Mouse (Mus musculus): ENCODE results near the gene Prokr1. TPM values are rescaled to one million over a fixed set of nuclear protein-coding genes. Genes with fewer than 3 reads are reported as not detected.
A peak's percentile ranks its signal among the peaks of the same experiment; 100 is the strongest.

Gene Prokr1
- total and polyA plus RNA-seq, 2 experiments from 2014 or later = 0.11 to 1.7 TPM

DNA sequence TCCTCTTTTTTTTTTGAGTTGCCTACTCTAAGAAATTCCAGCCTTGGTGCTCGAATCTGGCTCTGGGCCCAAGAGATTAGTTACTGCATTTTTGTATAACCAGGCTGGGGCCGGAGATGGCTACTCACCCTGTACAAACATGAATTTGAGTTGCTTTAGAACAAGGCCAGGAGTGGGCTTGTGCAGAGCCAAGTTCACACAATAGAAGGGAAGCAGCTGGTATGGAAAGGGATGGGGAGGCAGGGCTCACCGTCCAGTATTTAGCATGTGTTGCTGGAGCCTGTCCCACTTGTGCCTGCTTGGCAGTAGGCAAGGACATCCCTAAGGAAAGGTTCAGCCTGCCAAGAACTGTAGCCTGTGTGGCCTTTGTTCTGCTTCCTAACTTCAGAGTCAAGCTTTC is 30.7 kb upstream of the Prokr1 start:
- ATAC-seq (ENCODE audit: insufficient read depth, low read depth) (peak; percentile 82), DNase-seq (ENCODE audit: low spot score) (peak; percentile 79)
- 21% methylated on average over 3 of the region's 3 CpGs for WGBS
- H3K4me2 ChIP-seq (ENCODE audit: low read depth, low read length) = no peak overlapping the region
- TF ChIP-seq CTCF (IDR thresholded peaks at IDR 0.05; ENCODE audit: low read depth) = no peak
- TF ChIP-seq EP300 (IDR thresholded peaks at IDR 0.05; ENCODE audit: low read depth) = no peak
- H3K4me3 ChIP-seq (ENCODE audit: low read depth, low read length) = no peak overlapping the region
- no peak overlapping the region for H3K9ac ChIP-seq (replicated peaks; ENCODE audit: low read depth, low read length)
- H3K27ac ChIP-seq (ENCODE audit: low read depth) = peak overlapping the region; percentile 1; the same call in 1 of the 2 replicates
- H3K27me3 ChIP-seq (ENCODE audit: control insufficient read depth, insufficient read depth, low read length) = no peaks in the 10 kb centered on the region
- H3K9me3 ChIP-seq (replicated peaks; ENCODE audit: control insufficient read depth, low read length) = no peaks in the 10 kb centered on the region
- H3K36me3 ChIP-seq (replicated peaks; ENCODE audit: control insufficient read depth, insufficient read depth, low read length) = no peaks in the 10 kb centered on the region
- H3K4me1 ChIP-seq (ENCODE audit: control insufficient read depth, insufficient read depth) = no peaks in the 10 kb centered on the region

DNA sequence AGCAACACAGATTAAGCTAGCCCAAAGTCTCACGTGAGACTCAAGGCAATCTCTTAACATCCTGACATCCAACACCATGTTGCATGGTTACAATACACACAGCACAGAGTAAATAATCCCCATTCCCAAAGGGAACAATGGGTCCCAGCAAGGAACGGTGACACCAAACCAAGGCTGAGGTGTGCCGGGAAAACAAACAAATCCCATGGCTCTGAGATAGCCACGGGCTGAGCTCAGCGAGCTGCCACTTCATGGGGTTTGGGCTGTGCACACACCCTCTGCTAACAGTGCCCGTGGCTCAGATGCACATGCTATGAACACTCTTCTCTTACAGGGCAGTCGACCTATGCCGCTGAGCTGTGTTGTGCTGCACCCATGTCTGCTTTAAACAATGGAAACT is 27.5 kb upstream of the Prokr1 start:
- ATAC-seq (ENCODE audit: insufficient read depth, low read depth) (no peak), DNase-seq (ENCODE audit: low spot score) (no peak)
- no peaks in the 10 kb centered on the region for H3K9me3 ChIP-seq (replicated peaks; ENCODE audit: control insufficient read depth, low read length)
- no peak for TF ChIP-seq CTCF (IDR thresholded peaks at IDR 0.05; ENCODE audit: low read depth)
- TF ChIP-seq EP300 (IDR thresholded peaks at IDR 0.05; ENCODE audit: low read depth) = no peak
- no peak overlapping the region for H3K4me3 ChIP-seq (ENCODE audit: low read depth, low read length)
- H3K27ac ChIP-seq (ENCODE audit: low read depth) = no peak overlapping the region
- H3K4me2 ChIP-seq (ENCODE audit: low read depth, low read length) = no peak overlapping the region
- no peaks in the 10 kb centered on the region for H3K36me3 ChIP-seq (replicated peaks; ENCODE audit: control insufficient read depth, insufficient read depth, low read length)
- no peak overlapping the region for H3K9ac ChIP-seq (replicated peaks; ENCODE audit: low read depth, low read length)
- H3K27me3 ChIP-seq (ENCODE audit: control insufficient read depth, insufficient read depth, low read length) = no peaks in the 10 kb centered on the region
- 59% methylated on average over 8 of the region's 8 CpGs for WGBS
- no peaks in the 10 kb centered on the region for H3K4me1 ChIP-seq (ENCODE audit: control insufficient read depth, insufficient read depth)

DNA sequence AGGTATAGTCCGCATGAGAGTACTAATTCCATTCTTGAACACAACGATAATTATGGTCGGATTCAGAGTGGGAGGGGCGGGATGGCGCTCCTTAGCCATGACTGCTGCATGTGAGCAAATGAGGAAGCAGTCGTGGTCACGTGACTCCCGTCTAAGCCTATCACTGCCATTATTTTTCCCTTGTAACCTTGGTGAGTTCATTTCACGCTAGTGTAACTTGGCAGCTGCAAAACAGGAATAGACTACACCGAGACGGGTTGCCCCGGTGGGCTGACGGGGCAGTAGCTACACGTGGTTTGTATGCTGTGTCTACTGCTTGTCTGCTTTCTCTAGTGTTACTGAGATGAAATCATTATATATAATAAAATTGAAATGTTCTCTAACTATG is 25.1 kb upstream of the Prokr1 start:
- Histone ChIP-seq H3K4me1 (ENCODE audit: control insufficient read depth, insufficient read depth) (no peaks in the 10 kb centered on the region), H3K4me3 (ENCODE audit: low read depth, low read length) (no peak overlapping the region), H3K27me3 (ENCODE audit: control insufficient read depth, insufficient read depth, low read length) (no peaks in the 10 kb centered on the region), H3K36me3 (replicated peaks; ENCODE audit: control insufficient read depth, insufficient read depth, low read length) (no peaks in the 10 kb centered on the region), H3K9me3 (replicated peaks; ENCODE audit: control insufficient read depth, low read length) (no peaks in the 10 kb centered on the region), H3K27ac (ENCODE audit: low read depth) (no peak overlapping the region), H3K4me2 (ENCODE audit: low read depth, low read length) (no peak overlapping the region), H3K9ac (replicated peaks; ENCODE audit: low read depth, low read length) (no peak overlapping the region)
- DNase-seq (ENCODE audit: low spot score) (no peak), ATAC-seq (ENCODE audit: insufficient read depth, low read depth) (no peak)
- WGBS = 84% methylated on average over 14 of the region's 14 CpGs
- TF ChIP-seq EP300 (IDR thresholded peaks at IDR 0.05; ENCODE audit: low read depth) (no peak), CTCF (IDR thresholded peaks at IDR 0.05; ENCODE audit: low read depth) (no peak)

DNA sequence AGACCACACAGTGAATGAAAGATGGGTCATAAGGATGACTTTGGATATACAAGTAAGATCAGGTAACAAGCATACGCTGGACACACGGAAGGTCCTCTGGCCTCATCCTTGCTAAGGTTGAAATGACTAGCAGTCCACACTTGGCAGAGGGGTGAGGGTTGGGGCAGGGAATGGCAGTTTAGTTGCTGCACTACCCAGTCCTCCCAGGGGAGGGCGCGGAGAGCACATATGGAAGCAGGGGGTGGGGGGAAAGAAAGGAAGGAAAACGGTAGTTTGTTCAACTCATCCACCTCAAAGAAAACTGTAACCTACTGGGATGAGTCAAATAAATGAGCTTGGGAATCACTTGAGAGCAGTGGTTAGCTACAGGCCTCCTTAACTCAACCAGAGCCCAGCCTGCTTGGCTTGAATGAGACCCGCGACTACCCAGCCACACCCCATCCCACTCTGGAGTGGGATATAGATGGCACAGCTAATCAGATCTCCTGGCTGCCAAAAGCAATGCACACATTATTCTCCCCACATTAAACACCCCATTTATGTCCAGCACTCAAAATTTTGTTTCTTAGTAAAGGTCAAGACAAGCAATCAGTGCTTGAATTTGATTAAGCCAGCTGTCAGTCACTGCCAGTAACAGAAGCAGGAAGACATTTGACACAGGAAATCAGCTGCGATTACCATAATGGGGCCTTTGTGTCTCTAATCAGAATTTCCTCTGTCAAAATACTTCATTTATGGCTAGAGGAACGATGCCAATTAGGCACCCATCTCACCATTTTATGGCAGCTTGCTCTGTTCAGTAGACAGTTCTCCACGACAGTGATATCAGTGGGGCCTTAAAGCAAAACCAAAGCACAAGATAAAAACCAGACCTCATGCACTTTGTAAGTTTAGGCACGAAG is 24.5 kb upstream of the Prokr1 start:
- H3K4me1 ChIP-seq (ENCODE audit: control insufficient read depth, insufficient read depth) = no peaks in the 10 kb centered on the region
- TF ChIP-seq CTCF (IDR thresholded peaks at IDR 0.05; ENCODE audit: low read depth) (peak; percentile 47), EP300 (IDR thresholded peaks at IDR 0.05; ENCODE audit: low read depth) (no peak)
- H3K4me3 ChIP-seq (ENCODE audit: low read depth, low read length) = no peak overlapping the region
- no peak overlapping the region for H3K27ac ChIP-seq (ENCODE audit: low read depth)
- H3K36me3 ChIP-seq (replicated peaks; ENCODE audit: control insufficient read depth, insufficient read depth, low read length) = no peaks in the 10 kb centered on the region
- DNase-seq (ENCODE audit: low spot score) (no peak), ATAC-seq (ENCODE audit: insufficient read depth, low read depth) (no peak)
- H3K27me3 ChIP-seq (ENCODE audit: control insufficient read depth, insufficient read depth, low read length) = no peaks in the 10 kb centered on the region
- H3K9me3 ChIP-seq (replicated peaks; ENCODE audit: control insufficient read depth, low read length) = no peaks in the 10 kb centered on the region
- no peak overlapping the region for H3K4me2 ChIP-seq (ENCODE audit: low read depth, low read length)
- WGBS = 52% methylated on average over 11 of the region's 11 CpGs
- no peak overlapping the region for H3K9ac ChIP-seq (replicated peaks; ENCODE audit: low read depth, low read length)

DNA sequence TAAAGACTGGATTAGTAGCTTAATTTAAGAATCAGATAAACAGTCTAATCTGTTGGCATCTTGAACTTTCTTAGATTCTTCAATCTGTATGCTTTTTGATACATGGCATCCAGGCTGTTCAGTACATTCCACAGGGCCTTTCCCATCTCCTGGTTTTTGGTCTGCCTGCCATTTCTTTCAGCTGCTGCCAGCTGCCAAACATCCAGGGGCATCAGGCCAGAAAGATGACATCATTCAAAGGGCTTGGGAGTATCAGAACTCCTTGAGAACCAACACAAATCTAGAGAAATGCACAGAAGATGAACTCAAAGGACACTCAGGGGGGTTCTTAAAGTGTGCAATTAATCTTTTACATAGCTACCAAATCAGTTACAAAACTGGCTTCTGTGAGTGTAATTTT is 9.3 kb upstream of the Prokr1 start:
- H3K9ac ChIP-seq (replicated peaks; ENCODE audit: low read depth, low read length) = no peak overlapping the region
- no peaks in the 10 kb centered on the region for H3K27me3 ChIP-seq (ENCODE audit: control insufficient read depth, insufficient read depth, low read length)
- no peak overlapping the region for H3K4me3 ChIP-seq (ENCODE audit: low read depth, low read length)
- H3K4me1 ChIP-seq (ENCODE audit: control insufficient read depth, insufficient read depth) = 0 out of 2 replicates have a peak, but pooled peaks cover 4% of the 10 kb centered on the region
- no peak overlapping the region for H3K27ac ChIP-seq (ENCODE audit: low read depth)
- H3K36me3 ChIP-seq (replicated peaks; ENCODE audit: control insufficient read depth, insufficient read depth, low read length) = no peaks in the 10 kb centered on the region
- DNase-seq (ENCODE audit: low spot score) (peak; percentile 29), ATAC-seq (ENCODE audit: insufficient read depth, low read depth) (peak; percentile 41; the same call in 1 of the 2 replicates)
- H3K9me3 ChIP-seq (replicated peaks; ENCODE audit: control insufficient read depth, low read length) = no peaks in the 10 kb centered on the region
- TF ChIP-seq EP300 (IDR thresholded peaks at IDR 0.05; ENCODE audit: low read depth) (no peak), CTCF (IDR thresholded peaks at IDR 0.05; ENCODE audit: low read depth) (no peak)
- H3K4me2 ChIP-seq (ENCODE audit: low read depth, low read length) = no peak overlapping the region

Data from heart, postnatal 0 days (tissue).